Mouse (Mus musculus) spleen, postnatal 4 days (tissue): ENCODE data around the gene Tmem30b.
"Not testable (repeated sequence)": the region's sequence is repeated elsewhere in the genome, so short reads cannot be mapped to it uniquely, and the experiment has no call there.

Source experiments
- DNase-seq, 2 experiments: peaks; one replicate each; pipeline ENCODE4 v3.0.0; 2022; ENCODE audit warnings: low spot score in 2 of 2

Tmem30b gene

DNA sequence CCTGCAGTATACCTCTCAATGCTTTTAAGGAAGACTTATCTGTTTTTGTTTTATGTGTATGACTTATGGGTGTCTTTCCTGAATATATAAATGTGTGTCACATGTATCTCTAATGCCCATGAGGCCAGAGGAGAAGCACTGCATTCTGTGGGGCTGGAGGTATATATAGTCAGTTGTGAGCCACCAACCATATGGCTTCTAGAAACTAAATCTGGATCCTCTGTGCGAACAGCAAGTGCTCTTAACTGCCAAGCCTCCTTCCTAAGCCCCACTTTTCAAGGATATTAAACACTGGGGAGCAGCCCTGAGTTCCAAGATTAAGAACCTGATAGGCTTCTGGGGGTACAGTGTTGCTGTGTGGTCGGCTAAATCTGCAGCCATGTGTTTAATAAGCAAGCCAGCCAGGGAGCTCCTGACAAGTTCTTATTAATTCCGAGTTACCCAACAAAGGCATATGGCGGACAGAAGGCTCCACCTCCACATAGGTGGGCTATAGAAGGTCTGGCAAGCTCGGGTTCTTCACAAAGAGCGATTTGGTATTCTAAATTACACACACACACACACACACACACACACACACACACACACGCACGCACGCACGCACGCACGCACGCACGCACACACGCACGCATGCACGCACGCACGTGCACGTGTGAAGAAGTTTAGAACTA is 12.5 kb upstream of the Tmem30b start:
- no peak for DNase-seq

DNA sequence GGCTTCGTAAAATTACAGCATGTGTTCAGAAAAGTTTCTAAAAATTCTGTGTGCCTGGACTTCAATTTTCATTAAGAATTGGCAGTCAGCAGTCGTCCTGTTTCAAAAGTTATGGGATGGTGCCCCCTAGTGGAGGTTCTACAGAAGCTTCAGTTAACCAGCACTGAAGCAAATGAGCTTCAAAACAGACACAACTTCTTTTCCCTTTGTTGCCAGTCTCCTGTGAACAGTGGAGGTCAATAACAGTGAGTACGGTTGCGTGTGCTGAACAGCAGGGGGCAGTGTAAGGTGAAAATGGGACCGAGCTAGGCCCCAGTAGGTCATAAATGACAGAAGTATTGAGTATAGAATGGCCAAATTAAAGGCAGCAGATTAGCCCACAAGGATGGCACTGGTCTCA is 8.0 kb upstream of the Tmem30b start:
- peak; percentile 42 to 75 for DNase-seq

DNA sequence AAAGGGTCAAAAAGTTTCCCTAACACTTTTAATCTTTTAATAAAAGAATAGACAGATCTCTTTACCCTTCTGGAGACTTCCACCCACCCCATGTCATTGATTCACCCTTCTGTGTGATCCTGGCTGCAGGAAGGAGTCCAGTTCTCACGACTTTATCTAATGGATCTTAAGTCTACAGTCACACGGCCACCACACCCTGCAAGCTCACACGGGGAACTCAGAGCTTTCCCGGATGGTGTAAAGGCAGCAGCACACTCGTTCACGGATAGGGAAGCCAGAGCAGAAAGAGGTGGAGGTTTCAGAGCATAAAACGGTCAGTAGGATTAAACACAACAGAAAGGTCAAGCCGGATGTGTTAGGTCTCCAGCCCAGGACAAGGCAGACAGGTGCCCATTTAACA is 2.1 kb upstream of the Tmem30b start:
- DNase-seq, result no peak

DNA sequence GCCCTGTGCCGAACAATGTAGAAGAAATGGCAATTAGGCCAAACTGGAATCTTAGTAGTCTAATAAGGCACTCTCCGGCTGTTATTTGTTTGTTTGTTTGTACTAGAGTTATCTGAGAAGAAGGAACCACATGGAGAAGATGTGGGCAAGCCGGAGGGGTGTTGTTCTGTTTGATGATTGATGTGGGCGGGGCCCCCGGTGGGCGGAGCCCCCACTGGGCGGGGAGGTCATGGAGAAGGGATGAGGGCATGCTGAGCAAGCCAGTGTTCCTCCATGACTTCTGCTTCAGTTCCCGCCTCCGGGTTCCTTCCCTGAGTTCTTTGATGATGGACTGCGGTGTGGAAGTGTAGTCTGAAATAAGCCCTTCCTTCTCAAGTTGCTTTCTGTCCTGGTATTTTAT is 1.5 kb upstream of the Tmem30b start:
- DNase-seq, result no peak

DNA sequence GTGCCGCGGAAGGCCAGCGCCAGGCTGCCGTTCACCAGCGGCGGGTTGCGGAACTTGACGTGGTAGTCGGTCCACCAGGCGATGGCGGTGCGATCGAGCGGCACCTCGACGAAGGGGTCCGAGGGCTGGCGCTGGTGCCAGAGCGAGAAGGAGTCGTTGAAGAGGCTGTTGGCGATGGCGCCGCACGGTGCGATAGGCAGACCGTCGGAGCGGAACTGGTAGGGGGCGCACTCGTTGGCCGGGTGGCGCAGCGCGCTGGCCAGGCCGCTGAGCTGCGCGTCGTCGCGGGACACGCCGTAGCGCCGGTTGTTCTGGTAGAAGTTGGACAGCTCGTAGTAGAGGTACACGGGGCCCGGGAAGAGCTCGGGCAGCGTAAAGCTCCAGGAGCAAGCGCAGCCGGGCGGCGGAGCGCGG is 513 bp downstream of the Tmem30b start:
- DNase-seq, result peak in 1 of 2 experiments; percentile 66

DNA sequence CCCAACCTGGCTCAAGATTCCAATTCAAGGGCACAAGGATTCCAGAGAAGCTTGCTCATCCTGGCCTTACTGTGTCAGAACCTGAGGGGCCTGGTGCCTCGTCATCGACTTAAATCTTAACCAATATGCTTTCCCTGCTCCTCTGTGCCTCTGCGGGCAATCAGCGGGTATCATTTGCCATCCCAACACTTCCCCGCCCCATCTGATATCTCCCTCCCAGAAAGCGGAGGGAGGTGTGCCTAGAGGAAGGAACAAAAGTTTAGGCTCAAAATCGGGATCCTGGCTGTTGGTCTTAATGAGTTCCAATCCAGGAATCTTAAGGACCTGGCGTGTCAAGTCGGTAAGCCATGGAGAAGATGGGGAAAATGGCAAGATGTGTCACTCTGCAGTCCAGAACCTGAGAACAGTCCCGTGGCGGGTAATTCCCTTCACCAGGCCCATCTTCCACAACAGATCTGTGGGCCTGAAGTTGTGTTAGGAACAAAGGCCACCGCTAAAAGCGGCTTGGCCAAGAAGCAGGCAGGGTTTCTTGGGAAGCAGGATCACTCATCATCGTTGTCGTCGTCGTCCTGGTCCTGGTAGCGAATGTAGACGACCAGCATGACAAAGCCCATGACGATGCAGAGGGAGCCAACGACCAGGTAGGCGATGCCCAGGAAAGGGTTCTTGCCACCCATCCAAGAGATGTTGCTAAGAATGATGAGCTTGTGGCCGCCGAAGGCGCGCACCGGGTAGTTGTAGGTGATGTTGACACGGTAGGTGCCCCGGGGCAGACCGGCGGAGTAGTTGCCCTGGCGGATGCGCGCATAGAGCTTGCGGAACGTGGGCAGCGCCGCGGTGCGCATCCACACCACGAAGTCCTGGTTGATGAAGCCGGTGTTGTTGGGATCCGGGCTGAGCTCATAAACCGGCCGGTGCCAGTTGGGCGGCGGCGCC is 1.2 kb downstream of the Tmem30b start:
- DNase-seq, result no peak

DNA sequence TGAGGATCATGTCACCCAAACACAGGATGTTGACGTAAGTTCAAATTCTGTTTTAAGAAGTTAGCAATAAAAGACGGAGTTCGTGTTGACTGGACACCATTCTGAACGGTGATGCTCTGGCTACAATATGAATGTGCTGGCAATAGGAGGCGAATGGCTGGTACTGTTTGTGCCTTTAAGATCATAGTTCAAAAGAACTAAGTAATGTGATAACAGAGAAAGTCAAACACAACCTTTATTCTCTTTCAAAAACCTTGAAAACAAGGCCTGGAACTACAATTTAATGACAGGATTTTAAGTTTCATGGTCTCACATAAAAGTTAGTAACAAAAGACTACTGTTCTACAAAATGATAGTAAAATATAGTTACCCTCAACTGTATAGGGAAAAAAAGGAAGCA is 3.0 kb downstream of the Tmem30b start:
- no peak for DNase-seq

DNA sequence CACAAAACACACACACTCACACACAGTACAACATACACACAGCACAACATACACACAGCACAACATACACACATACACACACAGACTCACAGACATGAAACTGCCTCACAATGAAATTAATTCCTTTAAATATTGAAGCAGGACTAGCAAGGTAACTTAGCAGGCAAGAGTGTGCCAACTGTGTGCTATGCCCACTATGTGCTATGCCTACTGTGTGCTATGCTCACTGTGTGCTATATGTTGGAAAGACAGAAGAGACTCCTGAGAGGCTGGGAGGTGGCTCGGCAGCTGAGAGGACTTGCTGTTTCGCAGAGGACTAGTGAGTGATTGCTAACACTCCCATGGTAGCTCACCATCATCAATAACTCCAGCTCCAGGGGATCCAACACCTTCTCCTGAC is 5.8 kb downstream of the Tmem30b start:
- DNase-seq, result no peak

DNA sequence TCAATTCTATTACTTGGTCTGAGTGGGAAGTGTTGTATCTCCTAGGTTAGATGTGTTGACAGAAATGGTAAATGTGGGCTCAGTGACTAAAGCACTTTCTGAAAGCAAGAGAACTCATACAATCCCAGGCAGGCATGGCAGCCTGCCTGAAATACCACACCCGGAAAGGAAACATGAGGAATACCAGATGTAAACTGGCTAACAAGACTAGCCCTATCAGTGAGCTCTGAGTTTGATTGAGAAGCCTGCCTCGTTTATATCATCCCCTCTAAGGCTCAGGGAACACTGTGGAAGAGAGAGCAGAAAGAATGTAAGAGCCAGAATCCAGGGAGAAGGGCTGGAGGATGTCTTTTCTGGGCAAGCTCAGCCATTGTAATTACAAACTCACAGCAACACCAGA is 7.0 kb downstream of the Tmem30b start:
- no peak for DNase-seq

DNA sequence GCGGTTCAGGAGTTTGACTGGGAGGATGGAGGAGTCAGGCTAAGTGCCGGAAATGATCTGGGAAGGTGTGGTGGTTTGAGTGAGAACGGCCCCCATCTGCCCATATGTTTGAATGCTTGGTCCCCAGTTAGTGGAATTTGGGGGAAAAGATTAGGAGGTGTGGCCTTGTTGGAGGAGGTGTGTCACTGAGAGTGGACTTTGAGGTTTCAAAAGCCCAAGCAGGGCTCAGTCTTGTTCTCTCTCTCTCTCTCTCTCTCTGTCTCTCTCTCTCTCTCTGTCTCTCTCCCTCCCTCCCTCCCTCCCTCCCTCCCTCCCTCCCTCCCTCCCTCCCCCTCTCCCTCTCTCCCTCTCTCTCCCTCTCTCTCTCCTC is 8.1 kb downstream of the Tmem30b start:
- DNase-seq, result not testable (repeated sequence)

DNA sequence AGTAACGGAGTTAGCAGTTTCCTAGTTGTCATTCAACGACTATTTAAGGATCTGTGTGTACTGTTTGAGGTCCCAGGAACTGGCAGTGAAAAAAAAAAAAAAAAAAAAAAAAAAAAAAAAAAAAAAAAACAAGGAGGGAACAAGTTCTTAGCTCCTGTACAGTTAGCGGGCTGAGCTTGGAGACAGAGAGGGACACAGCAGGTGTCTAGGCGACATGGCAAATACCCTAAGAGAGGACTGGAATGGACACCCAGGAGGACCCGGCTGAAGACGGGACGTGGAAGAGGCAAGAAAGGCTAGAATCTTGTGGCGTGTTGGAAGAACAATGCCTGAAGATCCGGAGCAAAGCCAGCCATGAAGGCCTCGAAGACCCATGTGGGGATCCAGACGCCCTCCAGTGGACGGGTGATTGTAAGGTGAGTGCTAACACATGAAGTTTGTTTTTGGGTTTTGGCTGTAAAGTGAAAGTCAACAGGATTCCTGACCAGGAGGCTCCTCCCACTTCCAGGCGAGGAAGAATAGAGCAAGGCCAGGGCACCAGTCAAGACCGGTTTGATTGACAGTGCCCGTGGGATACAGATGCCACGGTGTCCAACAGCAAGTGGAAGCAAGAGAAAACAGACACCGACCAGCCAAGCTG is 8.6 kb downstream of the Tmem30b start:
- DNase-seq, result no peak

DNA sequence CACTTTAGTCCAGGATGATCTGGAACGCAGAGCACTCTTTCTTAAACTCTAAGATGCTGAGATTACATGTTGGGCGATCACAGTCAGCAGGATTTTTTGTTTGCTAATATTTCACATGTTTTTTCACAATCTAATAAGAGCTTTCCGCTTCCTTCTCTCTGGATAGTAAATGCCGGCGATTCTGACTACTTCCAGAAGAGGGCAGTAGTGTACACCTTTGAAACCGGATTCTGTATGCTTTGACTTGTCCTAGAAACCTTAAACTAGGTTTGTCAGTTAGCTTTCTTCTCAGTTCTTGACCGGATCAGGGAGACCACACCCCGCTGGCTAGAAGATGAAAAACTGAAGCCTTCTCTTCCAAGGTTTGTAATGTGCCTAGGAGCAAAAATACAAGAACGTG is 11.6 kb downstream of the Tmem30b start:
- DNase-seq, result no peak

DNA sequence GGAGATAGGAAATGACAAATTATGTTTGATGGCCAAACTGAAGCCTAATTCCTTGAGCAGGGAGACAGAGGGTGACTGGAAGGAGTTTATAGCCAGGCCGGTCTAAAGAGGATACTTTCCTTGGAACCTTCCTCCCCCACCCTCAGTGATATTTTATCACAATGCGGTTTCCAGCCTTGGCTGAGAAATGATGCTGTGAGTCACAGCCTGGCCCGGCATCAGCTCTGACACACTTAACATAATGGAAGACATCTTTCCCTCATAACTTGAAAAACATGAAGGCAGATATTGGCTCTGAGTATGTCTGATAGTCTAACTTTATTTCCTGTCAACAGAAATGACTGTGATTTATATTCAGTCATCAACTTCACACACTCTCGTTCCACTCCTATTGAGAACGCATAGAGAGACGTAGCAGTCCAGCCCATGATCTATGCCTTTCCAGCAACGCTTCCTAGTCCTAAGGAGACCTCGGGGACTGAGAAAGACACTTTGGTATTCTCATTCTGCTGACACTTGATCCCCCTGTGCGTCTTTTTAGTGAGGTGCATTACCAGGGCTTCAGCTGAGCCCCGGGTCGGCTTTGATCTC is 14.2 kb downstream of the Tmem30b start:
- no peak for DNase-seq

DNA sequence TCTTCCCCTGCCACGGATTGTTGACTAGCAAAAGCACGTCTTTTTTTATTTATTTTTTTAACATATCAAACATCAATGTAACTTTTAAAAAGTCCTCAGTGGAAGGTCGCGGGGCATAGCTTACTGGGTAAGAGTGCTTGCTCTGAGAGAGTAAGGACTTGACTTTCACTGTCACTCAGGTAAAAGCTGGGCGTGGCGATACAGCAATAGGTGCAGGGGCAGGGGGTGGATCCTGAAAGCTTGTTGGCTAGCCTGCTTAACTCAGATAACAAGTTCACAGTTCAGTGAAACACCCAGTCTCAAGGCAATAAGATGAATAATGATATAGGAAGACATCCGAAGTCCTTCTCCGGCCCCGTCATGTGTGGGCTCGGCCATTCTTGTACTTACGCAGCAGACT is 16.6 kb downstream of the Tmem30b start:
- no peak for DNase-seq

DNA sequence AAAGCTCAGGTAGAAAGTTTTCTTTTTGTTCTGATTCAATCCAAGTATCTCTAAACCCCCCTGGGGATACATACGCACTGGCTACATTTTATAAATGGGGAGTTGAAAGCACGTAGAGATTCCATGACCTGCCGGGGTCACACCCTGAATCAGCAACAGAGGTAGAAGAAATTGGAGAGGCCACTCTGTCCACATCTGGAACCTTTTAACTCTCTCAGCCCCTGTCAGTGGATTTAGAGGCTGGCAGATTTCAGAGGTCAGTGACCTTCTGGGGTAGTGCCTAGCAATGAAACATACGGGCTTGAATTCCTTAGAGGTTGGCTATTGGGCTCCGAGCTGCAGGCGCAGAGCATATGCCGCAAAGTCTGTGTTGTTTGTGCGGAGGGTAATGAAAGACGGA is 17.1 kb downstream of the Tmem30b start:
- no peak for DNase-seq

DNA sequence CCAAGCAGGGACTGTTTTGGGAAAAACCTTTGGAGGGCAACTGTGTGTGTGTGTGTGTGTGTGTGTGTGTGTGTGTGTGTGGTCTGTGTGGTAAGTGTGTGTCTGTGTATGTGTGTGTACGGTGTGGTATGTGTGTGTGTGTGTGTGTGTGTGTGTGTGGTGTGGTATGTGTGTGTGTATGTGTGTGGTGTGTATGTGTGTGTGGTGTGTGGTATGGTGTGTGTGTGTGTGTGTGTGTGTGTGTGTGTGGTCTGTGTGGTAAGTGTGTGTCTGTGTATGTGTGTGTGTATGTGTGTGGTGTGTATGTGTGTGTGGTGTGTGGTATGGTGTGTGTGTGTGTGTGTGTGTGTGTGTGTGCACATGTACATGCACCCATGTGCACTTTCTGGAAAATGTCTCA is 18.1 kb downstream of the Tmem30b start:
- not testable (repeated sequence) for DNase-seq

DNA sequence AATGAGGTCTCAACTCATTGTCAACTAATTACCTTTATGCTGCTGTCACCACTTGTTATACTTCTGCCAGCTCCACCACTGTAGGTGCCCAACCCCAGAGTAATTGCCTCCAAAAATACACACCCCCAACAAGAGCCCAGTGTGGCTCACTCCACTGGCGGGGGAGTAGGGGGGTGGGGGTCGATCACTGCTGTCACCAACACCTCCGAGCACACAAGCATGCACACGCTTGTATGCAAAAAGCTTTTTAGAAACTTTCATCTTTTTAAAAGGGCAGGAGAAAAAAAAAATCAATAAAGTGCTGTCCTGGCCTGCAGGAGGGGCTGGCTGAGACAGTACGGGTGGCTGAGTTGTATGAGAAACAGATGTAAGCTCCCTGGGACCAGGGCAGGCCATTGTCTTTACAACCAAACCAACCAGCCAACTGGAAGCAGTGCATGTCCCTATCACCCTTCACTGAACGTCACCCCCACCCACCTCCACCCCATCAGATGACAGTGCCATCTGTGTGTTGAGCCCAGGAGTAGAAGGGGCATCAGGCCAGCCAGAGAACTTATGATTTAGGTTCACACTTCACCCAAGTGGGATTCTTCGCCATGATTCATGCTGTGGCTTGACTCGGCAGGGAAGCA is 20.8 kb downstream of the Tmem30b start:
- no peak for DNase-seq

DNA sequence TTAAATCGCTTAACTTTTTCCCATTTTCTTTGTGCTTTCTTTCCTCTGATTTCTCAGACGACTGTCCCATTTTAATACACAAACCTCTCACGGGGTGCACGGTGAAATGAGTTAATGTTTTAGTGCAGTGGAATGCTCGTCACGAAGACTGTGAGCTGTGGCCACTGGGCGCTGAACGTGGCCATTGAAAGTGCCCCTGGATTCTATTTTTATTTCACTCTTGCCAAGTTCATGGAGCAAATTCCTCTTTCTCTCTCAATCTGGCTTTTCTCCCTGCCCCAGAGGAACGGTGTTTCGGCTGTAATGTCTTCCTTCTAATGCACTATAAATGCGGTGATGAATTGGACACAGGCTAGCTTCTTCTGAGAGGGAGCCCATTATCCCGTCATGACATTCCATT is 23.1 kb downstream of the Tmem30b start:
- no peak for DNase-seq

DNA sequence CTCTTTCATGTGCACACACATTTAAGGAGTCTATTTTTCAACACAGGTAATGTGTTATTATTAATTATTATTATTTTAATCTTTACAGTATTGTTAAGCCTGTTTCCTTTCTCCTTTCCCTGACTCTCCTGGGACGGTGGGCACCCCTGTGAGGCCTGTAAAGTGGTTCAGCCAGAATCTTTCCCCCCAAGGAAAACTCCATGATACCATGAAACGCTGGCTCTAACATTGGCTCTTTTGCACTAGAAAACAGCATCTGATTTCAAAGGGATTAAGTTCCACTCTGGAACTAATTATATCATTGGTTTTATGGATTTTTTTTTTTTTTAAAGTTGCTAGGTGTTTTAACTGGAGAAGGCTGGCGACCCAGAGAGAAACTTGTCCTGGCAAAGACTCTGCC is 24.2 kb downstream of the Tmem30b start:
- no peak for DNase-seq

DNA sequence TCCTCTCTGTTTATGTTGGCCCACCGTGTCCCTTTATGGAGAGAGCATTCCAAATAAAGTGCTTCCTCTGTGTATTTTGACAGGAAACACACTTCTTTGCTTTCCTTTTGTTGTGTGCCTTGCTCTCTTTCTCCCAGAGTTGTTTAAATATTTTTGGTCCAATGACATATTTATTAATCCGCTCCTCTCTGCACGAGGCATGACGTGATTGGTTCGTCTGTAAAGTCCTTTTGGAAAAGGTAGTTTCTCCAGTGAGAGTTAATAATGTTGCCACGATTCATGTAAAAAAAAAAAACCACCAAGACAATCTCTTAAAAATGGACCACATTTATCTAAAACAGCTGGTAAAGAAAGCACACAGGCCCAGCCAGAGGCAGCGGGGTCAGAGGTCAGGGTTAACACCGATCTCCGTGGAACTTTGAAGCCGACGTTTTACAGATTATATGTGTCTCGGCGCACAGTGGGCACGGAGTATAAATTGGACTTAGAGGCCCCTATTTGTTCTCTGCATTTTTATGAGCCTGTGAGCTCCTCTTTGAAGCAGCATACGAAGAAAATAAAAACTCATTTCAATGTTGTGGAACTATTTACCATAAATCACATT is 24.9 kb downstream of the Tmem30b start:
- DNase-seq, result no peak

DNA sequence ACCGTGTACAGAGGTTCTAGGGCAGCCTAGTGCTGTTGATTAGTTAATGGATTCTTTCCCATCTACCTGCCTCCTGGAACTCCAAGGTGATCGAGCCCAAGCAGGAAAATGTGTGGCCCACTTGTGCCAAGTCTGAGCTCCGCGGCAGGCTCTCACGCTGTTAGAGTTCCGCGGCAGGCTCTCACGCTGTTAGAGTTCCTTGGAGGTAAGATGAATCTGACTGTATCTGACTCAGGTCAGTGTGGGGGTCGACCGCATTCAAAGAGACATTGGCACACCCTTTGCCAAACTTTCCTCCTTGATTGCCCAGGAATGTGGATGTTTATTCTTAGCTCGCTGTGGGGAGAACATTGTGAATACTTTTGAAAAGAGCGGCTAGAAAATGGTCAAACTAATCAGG is 28.4 kb downstream of the Tmem30b start:
- no peak for DNase-seq
